Mouse (Mus musculus): ENCODE results near the gene Rtel1. TPM values are rescaled to one million over a fixed set of nuclear protein-coding genes. Genes with fewer than 3 reads are reported as not detected.
"Not testable (repeated sequence)": the region's sequence is repeated elsewhere in the genome, so short reads cannot be mapped to it uniquely, and the experiment has no call there.

Gene Rtel1
- polyA plus RNA-seq, 1 experiment from 2014 or later = 10.0 TPM

GRCm38 (mm10) chr2:181279968-181280367 lies 39.6 kb upstream of the Rtel1 start:
- 77% methylated on average over 1 of the region's 1 CpGs for WGBS
- H3K9ac ChIP-seq (ENCODE audit: low read depth, low read length) = no peak overlapping the region
- H3K4me1 ChIP-seq (replicated peaks; ENCODE audit: control insufficient read depth, insufficient read depth, low read length) = no peaks in the 10 kb centered on the region
- H3K36me3 ChIP-seq (ENCODE audit: control insufficient read depth, insufficient read depth) = peaks cover 31% of the 10 kb centered on the region
- TF ChIP-seq CTCF (IDR thresholded peaks at IDR 0.05; ENCODE audit: low read depth) = no peak
- no peak overlapping the region for H3K27ac ChIP-seq (ENCODE audit: low read depth, low read length)
- ATAC-seq = no peak
- no peak overlapping the region for H3K4me3 ChIP-seq (ENCODE audit: low read depth, low read length)
- no peaks in the 10 kb centered on the region for H3K9me3 ChIP-seq (ENCODE audit: control insufficient read depth)
- H3K4me2 ChIP-seq (replicated peaks; ENCODE audit: low read depth) = no peak overlapping the region
- no peaks in the 10 kb centered on the region for H3K27me3 ChIP-seq (replicated peaks; ENCODE audit: control insufficient read depth, insufficient read depth, low read length)

GRCm38 (mm10) chr2:181286629-181287337 lies 32.8 kb upstream of the Rtel1 start:
- no peak for ATAC-seq
- 42% methylated on average over 6 of the region's 6 CpGs for WGBS
- Histone ChIP-seq H3K27ac (ENCODE audit: low read depth, low read length) (peak overlapping the region; percentile 93), H3K27me3 (replicated peaks; ENCODE audit: control insufficient read depth, insufficient read depth, low read length) (no peaks in the 10 kb centered on the region), H3K9ac (ENCODE audit: low read depth, low read length) (peak overlapping the region; percentile 82), H3K4me2 (replicated peaks; ENCODE audit: low read depth) (peak overlapping the region; percentile 62), H3K4me1 (replicated peaks; ENCODE audit: control insufficient read depth, insufficient read depth, low read length) (no peaks in the 10 kb centered on the region), H3K36me3 (ENCODE audit: control insufficient read depth, insufficient read depth) (peaks cover 6% of the 10 kb centered on the region; the same call in 1 of the 2 replicates), H3K9me3 (ENCODE audit: control insufficient read depth) (no peaks in the 10 kb centered on the region), H3K4me3 (ENCODE audit: low read depth, low read length) (peak overlapping the region; percentile 62)
- no peak for TF ChIP-seq CTCF (IDR thresholded peaks at IDR 0.05; ENCODE audit: low read depth)

- peak; percentile 86 for ATAC-seq
- peak overlapping the region; percentile 62 for H3K4me2 ChIP-seq (replicated peaks; ENCODE audit: low read depth)
- H3K27ac ChIP-seq (ENCODE audit: low read depth, low read length) = peak overlapping the region; percentile 93
- no peaks in the 10 kb centered on the region for H3K27me3 ChIP-seq (replicated peaks; ENCODE audit: control insufficient read depth, insufficient read depth, low read length)
- H3K4me3 ChIP-seq (ENCODE audit: low read depth, low read length) = peak overlapping the region; percentile 62
- no peaks in the 10 kb centered on the region for H3K4me1 ChIP-seq (replicated peaks; ENCODE audit: control insufficient read depth, insufficient read depth, low read length)
- no peak for TF ChIP-seq CTCF (IDR thresholded peaks at IDR 0.05; ENCODE audit: low read depth)
- H3K36me3 ChIP-seq (ENCODE audit: control insufficient read depth, insufficient read depth) = peaks cover 6% of the 10 kb centered on the region; the same call in 1 of the 2 replicates
- no peaks in the 10 kb centered on the region for H3K9me3 ChIP-seq (ENCODE audit: control insufficient read depth)
- WGBS = under 1% methylated on average over 39 of the region's 71 CpGs
- peak overlapping the region; percentile 82 for H3K9ac ChIP-seq (ENCODE audit: low read depth, low read length)
Measured at GRCm38 (mm10) chr2:181287338-181287957, 32.1 kb upstream of the Rtel1 start.

DNA sequence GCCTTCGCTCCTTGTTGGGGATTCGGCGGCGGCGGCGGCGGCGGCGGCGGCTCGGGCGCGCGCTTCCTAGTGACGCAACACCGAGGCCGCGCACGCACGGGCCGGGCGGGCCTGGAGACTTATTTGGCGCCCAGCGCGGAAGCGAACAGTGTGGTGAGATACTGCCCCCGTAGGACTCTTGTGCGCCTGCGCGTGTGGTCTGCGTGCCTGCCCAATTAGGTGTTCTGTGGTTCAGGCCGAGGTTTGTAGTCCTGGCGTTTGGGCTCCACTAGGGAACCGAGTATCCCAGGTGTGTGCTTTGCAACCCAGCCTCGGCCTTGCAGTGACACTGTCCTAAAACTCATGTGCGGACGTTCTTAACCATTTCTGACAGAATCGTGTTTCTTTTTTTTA lies 31.6 kb upstream of the Rtel1 start, which contains the start of gene Gmeb2:
TSS of gene Gmeb2 (minus strand) at position 78 of the 393 bp plus-strand sequence.
- peak within 1 kb of the TSS; percentile 62 for H3K4me3 ChIP-seq (ENCODE audit: low read depth, low read length)
- H3K27ac ChIP-seq (ENCODE audit: low read depth, low read length) = peak within 1 kb of the TSS; percentile 93
- peak; percentile 97 for ATAC-seq
- H3K9me3 ChIP-seq (ENCODE audit: control insufficient read depth); H3K36me3 ChIP-seq (ENCODE audit: control insufficient read depth, insufficient read depth); H3K4me1 ChIP-seq (replicated peaks; ENCODE audit: control insufficient read depth, insufficient read depth, low read length); H3K27me3 ChIP-seq (replicated peaks; ENCODE audit: control insufficient read depth, insufficient read depth, low read length): not testable (repeated sequence)
- TF ChIP-seq CTCF (IDR thresholded peaks at IDR 0.05; ENCODE audit: low read depth) = peak; percentile 44
- peak within 1 kb of the TSS; percentile 82 for H3K9ac ChIP-seq (ENCODE audit: low read depth, low read length)
- H3K4me2 ChIP-seq (replicated peaks; ENCODE audit: low read depth) = peak within 1 kb of the TSS; percentile 67
- under 1% methylated on average over 14 of the region's 38 CpGs for WGBS

- Histone ChIP-seq H3K36me3 (ENCODE audit: control insufficient read depth, insufficient read depth) (no peaks in the 10 kb centered on the region), H3K27me3 (replicated peaks; ENCODE audit: control insufficient read depth, insufficient read depth, low read length) (no peaks in the 10 kb centered on the region), H3K4me3 (ENCODE audit: low read depth, low read length) (peak overlapping the region; percentile 62; the same call in 1 of the 2 replicates), H3K9me3 (ENCODE audit: control insufficient read depth) (no peaks in the 10 kb centered on the region), H3K9ac (ENCODE audit: low read depth, low read length) (no peak overlapping the region), H3K4me1 (replicated peaks; ENCODE audit: control insufficient read depth, insufficient read depth, low read length) (no peaks in the 10 kb centered on the region), H3K27ac (ENCODE audit: low read depth, low read length) (no peak overlapping the region), H3K4me2 (replicated peaks; ENCODE audit: low read depth) (peak overlapping the region; percentile 67)
- TF ChIP-seq CTCF (IDR thresholded peaks at IDR 0.05; ENCODE audit: low read depth) = no peak
- ATAC-seq = no peak
- WGBS = 55% methylated on average over 3 of the region's 3 CpGs
Measured at GRCm38 (mm10) chr2:181288691-181289090, 30.8 kb upstream of the Rtel1 start.

- Histone ChIP-seq H3K36me3 (ENCODE audit: control insufficient read depth, insufficient read depth) (no peaks in the 10 kb centered on the region), H3K4me1 (replicated peaks; ENCODE audit: control insufficient read depth, insufficient read depth, low read length) (no peaks in the 10 kb centered on the region), H3K9me3 (ENCODE audit: control insufficient read depth) (no peaks in the 10 kb centered on the region), H3K9ac (ENCODE audit: low read depth, low read length) (no peak overlapping the region), H3K4me2 (replicated peaks; ENCODE audit: low read depth) (no peak overlapping the region), H3K27me3 (replicated peaks; ENCODE audit: control insufficient read depth, insufficient read depth, low read length) (no peaks in the 10 kb centered on the region), H3K4me3 (ENCODE audit: low read depth, low read length) (no peak overlapping the region), H3K27ac (ENCODE audit: low read depth, low read length) (no peak overlapping the region)
- no peak for TF ChIP-seq CTCF (IDR thresholded peaks at IDR 0.05; ENCODE audit: low read depth)
- ATAC-seq = no peak
- WGBS = 42% methylated on average over 1 of the region's 1 CpGs
Measured at GRCm38 (mm10) chr2:181290937-181291336, 28.6 kb upstream of the Rtel1 start.

Measured in intestine, postnatal 0 days (tissue).